Mouse (Mus musculus): ENCODE results near the gene Rec114. TPM values are rescaled to one million over a fixed set of nuclear protein-coding genes. Genes with fewer than 3 reads are reported as not detected.
A peak's percentile ranks its signal among the peaks of the same experiment; 100 is the strongest.

Rec114 gene
- polyA plus RNA-seq (2012; rRNA removed) = 5.5 and 6.6 TPM in 2 replicates

GRCm38 (mm10) chr9:58743702-58744248 is at the start of gene Rec114:
Rec114 (minus strand) TSS chr9:58743964.
- Histone ChIP-seq H3K4me1 (ENCODE audit: control insufficient read depth, insufficient read depth, low read length) (peaks cover 5% of the 10 kb centered on the region), H3K27me3 (ENCODE audit: control insufficient read depth, insufficient read depth, low read length) (no peaks in the 10 kb centered on the region), H3K4me3 (ENCODE audit: control insufficient read depth, low read depth, low read length) (no peak within 1 kb of the TSS), H3K36me3 (ENCODE audit: control insufficient read depth, insufficient read depth, low read length) (no peaks in the 10 kb centered on the region), H3K27ac (ENCODE audit: control insufficient read depth, insufficient read depth, low read depth, low read length) (no peak within 1 kb of the TSS)
- TF ChIP-seq POLR2A (IDR thresholded peaks at IDR 0.05; ENCODE audit: control insufficient read depth, low read depth, low read length) (no peak), CTCF (IDR thresholded peaks at IDR 0.05; ENCODE audit: control insufficient read depth, insufficient read depth, insufficient replicate concordance, low read depth, low read length) (no peak)

GRCm38 (mm10) chr9:58789476-58789875 is 45.7 kb upstream of the Rec114 start:
- Histone ChIP-seq H3K4me3 (ENCODE audit: control insufficient read depth, low read depth, low read length) (no peak overlapping the region), H3K27ac (ENCODE audit: control insufficient read depth, insufficient read depth, low read depth, low read length) (no peak overlapping the region), H3K36me3 (ENCODE audit: control insufficient read depth, insufficient read depth, low read length) (no peaks in the 10 kb centered on the region), H3K27me3 (ENCODE audit: control insufficient read depth, insufficient read depth, low read length) (no peaks in the 10 kb centered on the region), H3K4me1 (ENCODE audit: control insufficient read depth, insufficient read depth, low read length) (no peaks in the 10 kb centered on the region)
- TF ChIP-seq CTCF (IDR thresholded peaks at IDR 0.05; ENCODE audit: control insufficient read depth, insufficient read depth, insufficient replicate concordance, low read depth, low read length) (no peak), POLR2A (IDR thresholded peaks at IDR 0.05; ENCODE audit: control insufficient read depth, low read depth, low read length) (no peak)

- no peak overlapping the region for H3K27ac ChIP-seq (ENCODE audit: control insufficient read depth, insufficient read depth, low read depth, low read length)
- no peaks in the 10 kb centered on the region; the same call in 1 of the 2 replicates for H3K4me1 ChIP-seq (ENCODE audit: control insufficient read depth, insufficient read depth, low read length)
- peak; percentile 25; the same call in 1 of the 2 replicates for TF ChIP-seq CTCF (IDR thresholded peaks at IDR 0.05; ENCODE audit: control insufficient read depth, insufficient read depth, insufficient replicate concordance, low read depth, low read length)
- no peak for TF ChIP-seq POLR2A (IDR thresholded peaks at IDR 0.05; ENCODE audit: control insufficient read depth, low read depth, low read length)
- no peak overlapping the region for H3K4me3 ChIP-seq (ENCODE audit: control insufficient read depth, low read depth, low read length)
- no peaks in the 10 kb centered on the region for H3K27me3 ChIP-seq (ENCODE audit: control insufficient read depth, insufficient read depth, low read length)
- no peaks in the 10 kb centered on the region for H3K36me3 ChIP-seq (ENCODE audit: control insufficient read depth, insufficient read depth, low read length)
Measured at GRCm38 (mm10) chr9:58775363-58775762, 31.6 kb upstream of the Rec114 start.

DNA sequence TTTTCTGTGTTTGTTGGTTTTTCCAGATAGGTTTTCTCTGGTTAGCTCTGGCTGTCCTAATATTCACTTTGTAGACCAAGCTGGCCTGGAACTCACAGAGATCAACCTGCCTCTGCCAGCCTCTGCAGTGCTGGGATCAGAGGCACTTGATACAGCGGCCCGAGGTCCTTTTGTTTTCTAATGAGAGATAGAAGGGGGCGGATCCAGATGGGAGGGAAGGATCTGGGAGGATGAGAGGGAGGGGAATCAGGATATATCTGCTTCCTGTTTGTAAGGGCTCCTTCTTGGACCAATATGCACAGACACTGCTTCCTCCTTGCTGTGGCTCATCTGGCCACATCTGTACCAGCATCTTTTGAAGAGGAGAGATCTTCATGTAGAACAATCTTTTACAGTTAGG is 31.0 kb upstream of the Rec114 start:
- no peak overlapping the region for H3K4me3 ChIP-seq (ENCODE audit: control insufficient read depth, low read depth, low read length)
- TF ChIP-seq POLR2A (IDR thresholded peaks at IDR 0.05; ENCODE audit: control insufficient read depth, low read depth, low read length) = no peak
- no peak for TF ChIP-seq CTCF (IDR thresholded peaks at IDR 0.05; ENCODE audit: control insufficient read depth, insufficient read depth, insufficient replicate concordance, low read depth, low read length)
- H3K27me3 ChIP-seq (ENCODE audit: control insufficient read depth, insufficient read depth, low read length) = no peaks in the 10 kb centered on the region
- H3K36me3 ChIP-seq (ENCODE audit: control insufficient read depth, insufficient read depth, low read length) = no peaks in the 10 kb centered on the region
- no peaks in the 10 kb centered on the region; the same call in none of the 2 replicates for H3K4me1 ChIP-seq (ENCODE audit: control insufficient read depth, insufficient read depth, low read length)
- no peak overlapping the region for H3K27ac ChIP-seq (ENCODE audit: control insufficient read depth, insufficient read depth, low read depth, low read length)

GRCm38 (mm10) chr9:58769943-58770342 is 26.2 kb upstream of the Rec114 start:
- H3K4me1 ChIP-seq (ENCODE audit: control insufficient read depth, insufficient read depth, low read length) = no peaks in the 10 kb centered on the region; the same call in none of the 2 replicates
- TF ChIP-seq CTCF (IDR thresholded peaks at IDR 0.05; ENCODE audit: control insufficient read depth, insufficient read depth, insufficient replicate concordance, low read depth, low read length) (no peak), POLR2A (IDR thresholded peaks at IDR 0.05; ENCODE audit: control insufficient read depth, low read depth, low read length) (no peak)
- H3K4me3 ChIP-seq (ENCODE audit: control insufficient read depth, low read depth, low read length) = no peak overlapping the region
- no peaks in the 10 kb centered on the region for H3K36me3 ChIP-seq (ENCODE audit: control insufficient read depth, insufficient read depth, low read length)
- no peaks in the 10 kb centered on the region for H3K27me3 ChIP-seq (ENCODE audit: control insufficient read depth, insufficient read depth, low read length)
- H3K27ac ChIP-seq (ENCODE audit: control insufficient read depth, insufficient read depth, low read depth, low read length) = no peak overlapping the region

- no peak overlapping the region for H3K27ac ChIP-seq (ENCODE audit: control insufficient read depth, insufficient read depth, low read depth, low read length)
- H3K4me1 ChIP-seq (ENCODE audit: control insufficient read depth, insufficient read depth, low read length) = no peaks in the 10 kb centered on the region; the same call in none of the 2 replicates
- no peaks in the 10 kb centered on the region for H3K36me3 ChIP-seq (ENCODE audit: control insufficient read depth, insufficient read depth, low read length)
- no peak overlapping the region for H3K4me3 ChIP-seq (ENCODE audit: control insufficient read depth, low read depth, low read length)
- TF ChIP-seq POLR2A (IDR thresholded peaks at IDR 0.05; ENCODE audit: control insufficient read depth, low read depth, low read length) (no peak), CTCF (IDR thresholded peaks at IDR 0.05; ENCODE audit: control insufficient read depth, insufficient read depth, insufficient replicate concordance, low read depth, low read length) (no peak)
- no peaks in the 10 kb centered on the region for H3K27me3 ChIP-seq (ENCODE audit: control insufficient read depth, insufficient read depth, low read length)
Measured at GRCm38 (mm10) chr9:58766959-58767955, 23.5 kb upstream of the Rec114 start.

- H3K27me3 ChIP-seq (ENCODE audit: control insufficient read depth, insufficient read depth, low read length) = no peaks in the 10 kb centered on the region
- H3K4me3 ChIP-seq (ENCODE audit: control insufficient read depth, low read depth, low read length) = no peak overlapping the region
- H3K27ac ChIP-seq (ENCODE audit: control insufficient read depth, insufficient read depth, low read depth, low read length) = no peak overlapping the region
- no peaks in the 10 kb centered on the region for H3K36me3 ChIP-seq (ENCODE audit: control insufficient read depth, insufficient read depth, low read length)
- no peaks in the 10 kb centered on the region for H3K4me1 ChIP-seq (ENCODE audit: control insufficient read depth, insufficient read depth, low read length)
- no peak for TF ChIP-seq POLR2A (IDR thresholded peaks at IDR 0.05; ENCODE audit: control insufficient read depth, low read depth, low read length)
- no peak for TF ChIP-seq CTCF (IDR thresholded peaks at IDR 0.05; ENCODE audit: control insufficient read depth, insufficient read depth, insufficient replicate concordance, low read depth, low read length)
Measured at GRCm38 (mm10) chr9:58764354-58764753, 20.6 kb upstream of the Rec114 start.
